Mouse (Mus musculus) forebrain, embryonic 16.5 days (tissue): ENCODE results near the gene Ugt1a6b. TPM values are rescaled to one million over a fixed set of nuclear protein-coding genes. Genes with fewer than 3 reads are reported as not detected.

Experiments
- ATAC-seq: fragments of 200-750 bp; cut with Nextera tagmentation; 2 replicates; pipeline ENCODE4 v1.8.0; 2017; ENCODE audit warnings: mild to moderate bottlenecking, moderate library complexity
- H3K27ac ChIP-seq: fragments of 300-500 bp; sonication (generic); 2 replicates; pipeline ENCODE4 v1.5.1; 2014; ENCODE audit warnings: low read length, control low read depth
- H3K27me3 ChIP-seq: fragments of 300-500 bp; sonication (generic); replicated peaks from 2 replicates; pipeline ENCODE4 v1.6.1; 2014; ENCODE audit warnings: low read length; ENCODE audit not compliant: control insufficient read depth, insufficient read depth
- H3K36me3 ChIP-seq: fragments of 300-500 bp; sonication (generic); 2 replicates; pipeline ENCODE4 v1.6.1; 2014; ENCODE audit not compliant: control insufficient read depth, insufficient read depth
- H3K4me1 ChIP-seq: fragments of 300-500 bp; sonication (generic); replicated peaks from 2 replicates; pipeline ENCODE4 v1.6.1; 2014; ENCODE audit warnings: low read length; ENCODE audit not compliant: control insufficient read depth, insufficient read depth
- H3K4me2 ChIP-seq: fragments of 300-500 bp; sonication (generic); 2 replicates; pipeline ENCODE4 v1.6.1; 2014; ENCODE audit warnings: mild to moderate bottlenecking, low read length, control low read depth
- H3K4me3 ChIP-seq: fragments of 300-500 bp; sonication (generic); replicated peaks from 2 replicates; pipeline ENCODE4 v1.5.1; 2014; ENCODE audit warnings: mild to moderate bottlenecking, low read length, control low read depth
- H3K9ac ChIP-seq: fragments of 300-500 bp; sonication (generic); replicated peaks from 2 replicates; pipeline ENCODE4 v1.6.1; 2014; ENCODE audit warnings: low read depth, low read length, control low read depth
- H3K9me3 ChIP-seq: fragments of 300-500 bp; sonication (generic); 2 replicates; pipeline ENCODE4 v1.6.1; 2016; ENCODE audit warnings: low read length; ENCODE audit not compliant: control insufficient read depth
- WGBS: fragments of 180-500 bp; shearing (Covaris S2); extraction: QIAGEN DNeasy Blood & Tissue Kit; methylation state at CpG from one replicate; pipeline ENCODE4 v1.1.7; 2014; 5-methylcytosine and 5-hydroxymethylcytosine counted together
- polyA plus RNA-seq: library from polyadenylated mRNA; unstranded; fragments of >200 nt; fragmentation: Nextera tagmentation; extraction: Ambion mirVana; gene quantifications from 2 replicates; pipeline ENCODE4 v1.2.1, GENCODE M21; 2015

Gene Ugt1a6b
- polyA plus RNA-seq, 1 experiment from 2014 or later = 1.0 TPM

DNA sequence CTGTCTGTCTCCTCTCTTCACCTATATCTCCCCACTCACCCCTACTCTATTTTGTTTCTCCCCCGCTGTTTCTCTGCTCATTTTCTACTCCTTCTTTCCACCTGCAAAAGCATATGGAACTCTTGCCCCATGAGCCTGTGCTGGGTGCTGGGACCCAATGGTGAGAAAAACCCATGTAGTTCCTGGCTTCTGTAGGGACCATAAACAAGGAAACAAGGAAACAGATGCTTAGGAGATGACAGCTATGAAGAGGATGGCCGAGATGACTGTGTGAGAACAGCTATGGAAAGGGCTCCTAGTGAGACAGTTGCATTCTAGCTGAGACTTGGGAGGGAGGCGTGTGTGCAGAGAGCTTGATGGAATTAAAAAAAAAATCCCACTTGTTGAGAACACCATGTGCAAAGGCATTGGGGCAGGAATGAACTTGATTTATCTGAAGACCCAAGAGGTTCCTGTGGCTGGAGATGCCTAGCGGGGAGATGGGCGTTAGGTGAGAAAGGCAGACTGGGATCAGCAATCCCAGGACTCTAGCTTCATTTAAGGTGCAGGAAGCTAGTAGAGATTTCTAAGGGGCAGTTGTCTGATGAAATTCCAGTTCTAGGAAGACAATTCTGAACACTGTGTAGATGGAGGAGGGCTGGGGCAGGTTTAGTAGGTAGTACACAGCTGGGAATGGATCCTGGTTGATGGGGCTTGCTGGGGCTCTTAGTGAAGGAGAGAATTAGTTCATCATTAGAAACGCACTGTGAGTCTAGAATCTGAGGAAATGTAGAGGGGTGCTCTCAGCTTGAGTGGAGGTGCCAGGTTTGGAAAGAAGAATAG, 128.1 kb downstream of the Ugt1a6b start:
- H3K27me3 ChIP-seq = no peaks in the 10 kb centered on the region
- H3K27ac ChIP-seq = no peak overlapping the region
- H3K9me3 ChIP-seq = peaks cover 94% of the 10 kb centered on the region
- no peak overlapping the region for H3K9ac ChIP-seq
- 76% methylated on average over 6 of the region's 6 CpGs for WGBS
- no peak overlapping the region for H3K4me2 ChIP-seq
- no peak for ATAC-seq
- no peaks in the 10 kb centered on the region for H3K36me3 ChIP-seq
- H3K4me1 ChIP-seq = no peaks in the 10 kb centered on the region
- no peak overlapping the region for H3K4me3 ChIP-seq

DNA sequence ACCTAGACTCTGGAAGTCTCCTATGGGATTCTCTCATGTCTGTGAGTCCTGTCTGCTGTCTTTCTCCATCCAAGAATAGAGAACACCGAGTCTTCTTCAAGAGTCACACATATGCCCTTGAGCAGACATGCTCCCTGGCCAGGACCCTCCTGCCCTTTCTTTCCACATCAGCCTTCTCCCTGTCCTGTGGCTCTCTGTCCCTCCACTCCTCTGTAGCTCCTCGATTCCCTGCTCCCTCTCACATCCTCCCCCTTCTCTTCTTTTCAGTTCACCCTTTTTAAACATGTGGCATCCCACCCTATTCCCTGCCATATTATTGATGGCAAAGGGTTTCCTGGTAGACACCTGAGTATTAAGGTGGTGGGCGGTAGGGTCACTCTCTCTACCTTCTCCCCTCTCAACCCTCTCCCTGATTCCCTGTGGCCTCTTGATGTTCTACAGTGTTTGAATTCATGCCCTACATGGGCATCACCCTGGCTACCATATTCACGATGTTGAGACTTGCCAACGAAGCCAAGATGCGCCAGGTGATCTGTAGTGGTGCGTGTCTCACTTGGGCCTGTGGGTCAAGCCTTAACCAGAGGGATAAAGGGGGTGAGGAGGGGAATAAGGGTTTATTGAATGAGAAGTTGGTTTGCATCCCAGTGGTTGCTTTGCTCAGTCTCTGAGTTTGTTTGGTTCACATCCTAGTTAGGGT, 128.9 kb downstream of the Ugt1a6b start:
- no peaks in the 10 kb centered on the region for H3K4me1 ChIP-seq
- H3K9me3 ChIP-seq = peaks cover 91% of the 10 kb centered on the region
- H3K9ac ChIP-seq = no peak overlapping the region
- WGBS = 68% methylated on average over 7 of the region's 7 CpGs
- H3K4me3 ChIP-seq = no peak overlapping the region
- ATAC-seq = no peak
- H3K27me3 ChIP-seq = no peaks in the 10 kb centered on the region
- H3K4me2 ChIP-seq = no peak overlapping the region
- no peak overlapping the region for H3K27ac ChIP-seq
- H3K36me3 ChIP-seq = no peaks in the 10 kb centered on the region

GRCm38 (mm10) chr1:88232664-88233380, 129.8 kb downstream of the Ugt1a6b start:
- Histone ChIP-seq H3K4me3 (no peak overlapping the region), H3K4me2 (no peak overlapping the region), H3K9ac (no peak overlapping the region), H3K27ac (no peak overlapping the region), H3K4me1 (no peaks in the 10 kb centered on the region), H3K36me3 (no peaks in the 10 kb centered on the region), H3K9me3 (peaks cover 91% of the 10 kb centered on the region), H3K27me3 (no peaks in the 10 kb centered on the region)
- WGBS = 60% methylated on average over 3 of the region's 3 CpGs
- ATAC-seq = no peak

- Histone ChIP-seq H3K9ac (no peak overlapping the region), H3K36me3 (no peaks in the 10 kb centered on the region), H3K4me1 (no peaks in the 10 kb centered on the region), H3K9me3 (peaks cover 92% of the 10 kb centered on the region), H3K4me3 (no peak overlapping the region), H3K27me3 (no peaks in the 10 kb centered on the region), H3K4me2 (no peak overlapping the region), H3K27ac (no peak overlapping the region)
- 67% methylated on average over 14 of the region's 14 CpGs for WGBS
- ATAC-seq = 0 out of 2 replicates have a peak, but pooled peaks have one; percentile 3
Measured at GRCm38 (mm10) chr1:88233421-88234247, 130.6 kb downstream of the Ugt1a6b start.

DNA sequence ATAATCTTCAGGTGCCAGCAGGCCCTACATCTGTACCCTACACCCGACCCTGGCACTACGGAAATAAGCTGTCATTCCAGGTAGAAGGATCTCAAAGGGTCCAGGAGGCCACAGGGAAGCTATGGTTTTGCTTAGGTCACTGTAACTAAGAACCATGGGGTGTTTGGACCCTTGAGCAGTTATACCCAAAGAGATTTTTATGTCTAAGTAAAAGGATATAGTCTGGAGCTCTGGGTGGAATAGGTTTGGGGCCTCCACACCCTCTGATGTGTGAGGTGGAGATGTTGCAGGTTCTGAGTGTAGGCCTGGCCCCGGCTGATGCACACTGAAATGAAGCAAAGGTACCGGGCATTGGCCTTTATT, 131.2 kb downstream of the Ugt1a6b start:
- Histone ChIP-seq H3K27me3 (no peaks in the 10 kb centered on the region), H3K9ac (no peak overlapping the region), H3K4me3 (no peak overlapping the region), H3K4me1 (no peaks in the 10 kb centered on the region), H3K27ac (no peak overlapping the region), H3K4me2 (no peak overlapping the region), H3K9me3 (peaks cover 92% of the 10 kb centered on the region), H3K36me3 (no peaks in the 10 kb centered on the region)
- ATAC-seq = no peak
- WGBS = 71% methylated on average over 4 of the region's 4 CpGs

DNA sequence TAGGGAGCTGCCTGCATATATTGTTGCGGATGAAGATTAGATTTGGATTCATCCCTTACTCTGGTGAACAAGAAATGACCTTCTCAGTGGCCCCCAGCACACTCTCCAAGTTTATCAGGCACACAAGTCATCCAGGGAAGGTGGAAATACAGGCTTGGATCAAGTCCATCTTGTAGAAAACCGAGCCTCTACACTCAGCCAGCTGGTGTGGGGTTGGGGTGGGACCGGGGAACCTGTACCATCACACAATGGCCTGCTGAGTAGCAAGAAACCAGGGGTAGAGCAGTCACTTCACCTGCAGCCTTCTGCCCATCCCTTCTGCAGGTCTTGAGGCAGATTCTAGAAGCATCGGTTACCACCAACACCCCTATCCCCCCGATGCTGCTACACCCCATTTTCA, 131.6 kb downstream of the Ugt1a6b start:
- WGBS = 44% methylated on average over 5 of the region's 5 CpGs
- ATAC-seq = no peak
- H3K27me3 ChIP-seq = no peaks in the 10 kb centered on the region
- no peaks in the 10 kb centered on the region for H3K36me3 ChIP-seq
- peaks cover 92% of the 10 kb centered on the region for H3K9me3 ChIP-seq
- no peak overlapping the region for H3K27ac ChIP-seq
- H3K4me3 ChIP-seq = no peak overlapping the region
- no peaks in the 10 kb centered on the region for H3K4me1 ChIP-seq
- H3K9ac ChIP-seq = no peak overlapping the region
- no peak overlapping the region for H3K4me2 ChIP-seq

GRCm38 (mm10) chr1:88235046-88235893, 132.2 kb downstream of the Ugt1a6b start:
- Histone ChIP-seq H3K36me3 (no peaks in the 10 kb centered on the region), H3K9ac (no peak overlapping the region), H3K4me2 (no peak overlapping the region), H3K4me1 (no peaks in the 10 kb centered on the region), H3K27ac (no peak overlapping the region), H3K27me3 (no peaks in the 10 kb centered on the region), H3K4me3 (no peak overlapping the region), H3K9me3 (peaks cover 92% of the 10 kb centered on the region)
- 62% methylated on average over 11 of the region's 11 CpGs for WGBS
- no peak for ATAC-seq

DNA sequence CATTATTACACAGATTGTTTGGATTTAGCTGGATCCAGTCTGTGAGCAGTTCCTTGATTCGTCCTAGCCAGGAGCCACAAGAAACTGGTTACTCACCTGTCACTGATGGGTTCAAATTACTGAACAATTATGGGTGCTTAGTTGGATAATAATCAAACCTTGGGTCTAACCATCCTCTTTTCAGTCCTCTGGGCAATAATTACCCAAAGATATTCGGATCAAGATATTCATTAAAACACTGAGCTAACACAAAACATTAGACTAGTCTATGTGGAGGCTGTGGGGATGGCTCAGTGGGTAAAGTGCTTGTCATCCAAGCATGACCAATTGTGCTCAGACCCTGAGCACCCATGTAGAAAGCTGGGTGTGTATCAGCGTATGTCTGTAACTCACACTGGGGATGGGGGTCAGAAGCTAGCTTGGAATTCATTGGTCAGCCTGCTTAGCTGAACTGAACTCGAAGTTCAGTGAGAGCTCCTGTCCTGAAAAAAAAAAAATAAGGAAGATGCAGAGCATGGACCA, 132.9 kb downstream of the Ugt1a6b start:
- ATAC-seq = no peak
- H3K9ac ChIP-seq = no peak overlapping the region
- no peak overlapping the region for H3K4me3 ChIP-seq
- H3K4me2 ChIP-seq = no peak overlapping the region
- 64% methylated on average over 4 of the region's 4 CpGs for WGBS
- no peaks in the 10 kb centered on the region for H3K27me3 ChIP-seq
- no peaks in the 10 kb centered on the region for H3K36me3 ChIP-seq
- H3K9me3 ChIP-seq = peaks cover 93% of the 10 kb centered on the region
- no peaks in the 10 kb centered on the region for H3K4me1 ChIP-seq
- H3K27ac ChIP-seq = no peak overlapping the region
